Mouse (Mus musculus) MEL (cell line): Measurements from ENCODE around the gene Scn7a. TPM values are rescaled to one million over a fixed set of nuclear protein-coding genes. Genes with fewer than 3 reads are reported as not detected.

Experiments
- DNase-seq: peaks from one replicate; pipeline ENCODE4 v3.0.0; 2011; ENCODE audit warnings: low read depth, low spot score
- H3K27ac ChIP-seq: 2 replicates; pipeline ENCODE4 v1.5.1; 2012; ENCODE audit warnings: low read depth, mild to moderate bottlenecking, control low read depth, low read length, moderate library complexity; ENCODE audit not compliant: control insufficient read depth
- H3K27me3 ChIP-seq, 2 experiments: fragments of 150-350 bp in 1 of 2; sonication (generic) in 1 of 2; 2 replicates each; pipeline ENCODE4 v1.6.1; 2012; ENCODE audit warnings: low read length in 2 of 2, mild to moderate bottlenecking in 2 of 2, improper control_type of control experiment in 1 of 2, moderate library complexity in 1 of 2; ENCODE audit not compliant: insufficient read depth in 2 of 2, control insufficient read depth in 1 of 2
- H3K36me3 ChIP-seq, 2 experiments: 2 replicates each; pipeline ENCODE4 v1.6.1; 2012 to 2014; ENCODE audit warnings: low read length in 2 of 2, improper control_type of control experiment in 1 of 2, inconsistent platforms in 1 of 2, mild to moderate bottlenecking in 1 of 2; ENCODE audit not compliant: insufficient read depth in 2 of 2, control insufficient read depth in 1 of 2
- H3K4me1 ChIP-seq, 2 experiments: fragments of 150-350 bp in 1 of 2; sonication (generic) in 1 of 2; 2 replicates each; pipeline ENCODE4 v1.6.1; 2012; ENCODE audit warnings: low read length in 2 of 2, improper control_type of control experiment in 1 of 2, mild to moderate bottlenecking in 1 of 2; ENCODE audit not compliant: insufficient read depth in 2 of 2, control insufficient read depth in 1 of 2
- H3K4me3 ChIP-seq, 2 experiments: fragments of 150-350 bp in 1 of 2; sonication (generic) in 1 of 2; 2 replicates each; pipeline ENCODE4 v1.5.1; 2012; ENCODE audit warnings: low read depth in 2 of 2, low read length in 2 of 2, mild to moderate bottlenecking in 2 of 2, moderate library complexity in 2 of 2, control low read depth in 1 of 2, improper control_type of control experiment in 1 of 2; ENCODE audit not compliant: control insufficient read depth in 1 of 2, insufficient read depth in 1 of 2
- H3K79me2 ChIP-seq: 2 replicates; pipeline ENCODE4 v1.6.1; 2012; ENCODE audit warnings: mild to moderate bottlenecking, low read length, moderate library complexity; ENCODE audit not compliant: control insufficient read depth, poor library complexity, insufficient read depth
- H3K9ac ChIP-seq: 2 replicates; pipeline ENCODE4 v1.6.1; 2012; ENCODE audit warnings: low read depth, mild to moderate bottlenecking, control low read depth, low read length, moderate library complexity; ENCODE audit not compliant: control insufficient read depth, poor library complexity, severe bottlenecking
- H3K9me3 ChIP-seq: fragments of 150-350 bp; sonication (generic); replicated peaks from 2 replicates; pipeline ENCODE4 v1.6.1; 2012; ENCODE audit warnings: mild to moderate bottlenecking, low read length, improper control_type of control experiment, moderate library complexity; ENCODE audit not compliant: insufficient read depth
- BHLHE40 ChIP-seq: IDR thresholded peaks from 2 replicates; pipeline ENCODE4 v1.6.1; 2012; ENCODE audit warnings: low read depth, mild to moderate bottlenecking, inconsistent platforms, low read length, improper control_type of control experiment, borderline replicate concordance
- CHD1 ChIP-seq: IDR thresholded peaks from 2 replicates; pipeline ENCODE4 v1.6.1; 2012; ENCODE audit warnings: low read depth, mild to moderate bottlenecking, inconsistent platforms, low read length, improper control_type of control experiment
- CTCF ChIP-seq, 3 experiments: IDR thresholded peaks in 2 of 3; conservative IDR thresholded peaks in 1 of 3; 2 replicates each; pipeline ENCODE4 v1.5.1; 2011 to 2012; ENCODE audit warnings: low read length in 3 of 3, low read depth in 2 of 3, mild to moderate bottlenecking in 2 of 3, improper control_type of control experiment in 1 of 3, inconsistent platforms in 1 of 3, mixed read lengths in 1 of 3, moderate library complexity in 1 of 3; ENCODE audit not compliant: control insufficient read depth in 1 of 3, insufficient read depth in 1 of 3, poor library complexity in 1 of 3, severe bottlenecking in 1 of 3
- ELF1 ChIP-seq: IDR thresholded peaks from 2 replicates; pipeline ENCODE4 v1.6.1; 2014; ENCODE audit warnings: low read depth, mild to moderate bottlenecking, inconsistent platforms, low read length, improper control_type of control experiment, moderate library complexity
- EP300 ChIP-seq, 2 experiments: IDR thresholded peaks; 2 replicates each; pipeline ENCODE4 v1.6.1; 2011; ENCODE audit warnings: improper control_type of control experiment in 2 of 2, low read length in 2 of 2, low read depth in 1 of 2, mild to moderate bottlenecking in 1 of 2
- GABPA ChIP-seq: IDR thresholded peaks from 2 replicates; pipeline ENCODE4 v1.6.1; 2012; ENCODE audit warnings: low read depth, mild to moderate bottlenecking, inconsistent platforms, low read length, improper control_type of control experiment, moderate library complexity
- GATA1 ChIP-seq: IDR thresholded peaks from 2 replicates; pipeline ENCODE4 v1.6.1; 2011; ENCODE audit warnings: low read depth, low read length, improper control_type of control experiment
- HCFC1 ChIP-seq: IDR thresholded peaks from 2 replicates; pipeline ENCODE4 v1.6.1; 2012; ENCODE audit warnings: low read depth, mild to moderate bottlenecking, inconsistent platforms, low read length, improper control_type of control experiment, moderate library complexity
- KAT2A ChIP-seq: conservative IDR thresholded peaks from 2 replicates; pipeline ENCODE4 v1.6.1; 2012; ENCODE audit warnings: low read depth, low read length, improper control_type of control experiment, inconsistent platforms
- MEF2A ChIP-seq: IDR thresholded peaks from 2 replicates; pipeline ENCODE4 v1.6.1; 2014; ENCODE audit warnings: low read depth, mild to moderate bottlenecking, inconsistent platforms, low read length, improper control_type of control experiment; ENCODE audit not compliant: poor library complexity, insufficient replicate concordance, severe bottlenecking; ENCODE audit errors: extremely low read depth
- MYC ChIP-seq: IDR thresholded peaks from 2 replicates; pipeline ENCODE4 v1.6.1; 2011; ENCODE audit warnings: low read depth, mild to moderate bottlenecking, low read length, improper control_type of control experiment, moderate library complexity
- NELFE ChIP-seq: IDR thresholded peaks from 2 replicates; pipeline ENCODE4 v1.6.1; 2011; ENCODE audit warnings: low read depth, low read length, improper control_type of control experiment
- NRF1 ChIP-seq: IDR thresholded peaks from 2 replicates; pipeline ENCODE4 v1.6.1; 2014; ENCODE audit warnings: low read depth, mild to moderate bottlenecking, inconsistent platforms, low read length, improper control_type of control experiment, moderate library complexity; ENCODE audit not compliant: poor library complexity, insufficient read depth, severe bottlenecking
- POLR2AphosphoS5 ChIP-seq: IDR thresholded peaks from 2 replicates; pipeline ENCODE4 v1.6.1; 2012; ENCODE audit warnings: low read depth, borderline replicate concordance, mild to moderate bottlenecking, inconsistent platforms, low read length, moderate library complexity, mixed read lengths
- RAD21 ChIP-seq: IDR thresholded peaks from 2 replicates; pipeline ENCODE4 v1.6.1; 2011; ENCODE audit warnings: mild to moderate bottlenecking, low read depth, low read length, improper control_type of control experiment
- RCOR1 ChIP-seq: IDR thresholded peaks from 2 replicates; pipeline ENCODE4 v1.6.1; 2012; ENCODE audit warnings: low read depth, mild to moderate bottlenecking, inconsistent platforms, low read length, improper control_type of control experiment
- SIN3A ChIP-seq: IDR thresholded peaks from 2 replicates; pipeline ENCODE4 v1.6.1; 2012; ENCODE audit warnings: low read length, improper control_type of control experiment, inconsistent platforms
- SMC3 ChIP-seq: IDR thresholded peaks from 2 replicates; pipeline ENCODE4 v1.6.1; 2011; ENCODE audit warnings: low read depth, low read length, improper control_type of control experiment
- TBP ChIP-seq: IDR thresholded peaks from 2 replicates; pipeline ENCODE4 v1.8.0; 2011; ENCODE audit warnings: low read depth, low read length, improper control_type of control experiment
- TCF12 ChIP-seq: IDR thresholded peaks from 2 replicates; pipeline ENCODE4 v1.6.1; 2014; ENCODE audit warnings: low read depth, mild to moderate bottlenecking, inconsistent platforms, low read length, improper control_type of control experiment, moderate library complexity
- USF1 ChIP-seq: IDR thresholded peaks from 2 replicates; pipeline ENCODE4 v1.6.1; 2014; ENCODE audit warnings: low read depth, mild to moderate bottlenecking, inconsistent platforms, low read length, improper control_type of control experiment, moderate library complexity
- USF2 ChIP-seq, 2 experiments: IDR thresholded peaks; 2 replicates each; pipeline ENCODE4 v1.6.1; 2011 to 2012; ENCODE audit warnings: improper control_type of control experiment in 2 of 2, low read length in 2 of 2, borderline replicate concordance in 1 of 2, inconsistent platforms in 1 of 2, low read depth in 1 of 2, mild to moderate bottlenecking in 1 of 2; ENCODE audit not compliant: insufficient read depth in 1 of 2
- ZC3H11A ChIP-seq: IDR thresholded peaks from 2 replicates; pipeline ENCODE4 v1.6.1; 2012; ENCODE audit warnings: low read depth, mild to moderate bottlenecking, inconsistent platforms, low read length, improper control_type of control experiment
- ZKSCAN1 ChIP-seq: IDR thresholded peaks from 2 replicates; pipeline ENCODE4 v1.6.1; 2012; ENCODE audit warnings: low read depth, mild to moderate bottlenecking, inconsistent platforms, low read length, improper control_type of control experiment, moderate library complexity
- ZNF384 ChIP-seq: IDR thresholded peaks from 2 replicates; pipeline ENCODE4 v1.6.1; 2012; ENCODE audit warnings: low read depth, mild to moderate bottlenecking, inconsistent platforms, low read length, improper control_type of control experiment
- polyA plus RNA-seq, 2 experiments: library from polyadenylated mRNA; stranded (reverse) in 1 of 2; unstranded in 1 of 2; fragments of >175 nt in 1 of 2; fragments of >200 nt in 1 of 2; gene quantifications; 2 replicates each; pipeline versions ENCODE4 v1.2.1 to v1.2.4; 2012; ENCODE audit warnings: low replicate concordance in 2 of 2, low read depth in 1 of 2; ENCODE audit not compliant: insufficient read length in 2 of 2, insufficient read depth in 1 of 2, missing spikeins in 1 of 2
- total RNA-seq: library from RNA; depleted of rRNA; stranded (reverse); fragments of 300-350 nt; gene quantifications from 2 replicates; pipeline ENCODE4 v1.2.3, GENCODE M21; 2012

The Scn7a gene
- total and polyA plus RNA-seq, 3 experiments = not detected

- Histone ChIP-seq H3K9me3 (no peaks in the 10 kb centered on the region), H3K4me1 (no peaks in the 10 kb centered on the region), H3K27ac (no peak overlapping the region), H3K4me3 (no peak overlapping the region), H3K9ac (no peak overlapping the region), H3K36me3 (no peaks in the 10 kb centered on the region), H3K27me3 (no peaks in the 10 kb centered on the region), H3K79me2 (no peaks in the 10 kb centered on the region)
- no peak for TF ChIP-seq ZC3H11A
- TF ChIP-seq MYC = no peak
- TF ChIP-seq NELFE = no peak
- TF ChIP-seq TCF12 = no peak
- TF ChIP-seq RCOR1 = no peak
- no peak for DNase-seq
Measured at GRCm38 (mm10) chr2:66726878-66727584, 57.7 kb downstream of the Scn7a start.

GRCm38 (mm10) chr2:66712071-66712470 lies 72.6 kb downstream of the Scn7a start:
- no peaks in the 10 kb centered on the region for H3K27me3 ChIP-seq
- no peak overlapping the region for H3K9ac ChIP-seq
- no peaks in the 10 kb centered on the region for H3K36me3 ChIP-seq
- H3K4me3 ChIP-seq = no peak overlapping the region
- DNase-seq = no peak
- no peak for TF ChIP-seq SIN3A
- TF ChIP-seq HCFC1 = no peak
- no peak for TF ChIP-seq GATA1
- no peak for TF ChIP-seq ELF1
- TF ChIP-seq CTCF (IDR thresholded peaks at IDR 0.05 in 2 of 3, conservative IDR thresholded peaks at IDR 0.05 in 1 of 3; ENCODE audit: control insufficient read depth in 1 of 3, insufficient read depth in 1 of 3, low read depth in 2 of 3, low read length in 3 of 3, poor library complexity in 1 of 3, severe bottlenecking in 1 of 3) = no peak
- TF ChIP-seq NRF1 = no peak
- TF ChIP-seq BHLHE40 = no peak
- TF ChIP-seq USF1 = no peak
- no peak for TF ChIP-seq MYC
- TF ChIP-seq CHD1 = no peak
- H3K9me3 ChIP-seq = no peaks in the 10 kb centered on the region
- no peak overlapping the region for H3K27ac ChIP-seq
- H3K79me2 ChIP-seq = no peaks in the 10 kb centered on the region
- no peaks in the 10 kb centered on the region for H3K4me1 ChIP-seq

- H3K27ac ChIP-seq = no peak overlapping the region
- H3K79me2 ChIP-seq = no peaks in the 10 kb centered on the region
- H3K27me3 ChIP-seq = no peaks in the 10 kb centered on the region
- no peaks in the 10 kb centered on the region for H3K9me3 ChIP-seq
- no peak overlapping the region for H3K9ac ChIP-seq
- no peak for DNase-seq
- H3K4me3 ChIP-seq = no peak overlapping the region
- no peaks in the 10 kb centered on the region for H3K4me1 ChIP-seq
- H3K36me3 ChIP-seq = no peaks in the 10 kb centered on the region
- TF ChIP-seq ZKSCAN1 (no peak), CHD1 (no peak), MEF2A (no peak), GATA1 (no peak), HCFC1 (no peak), POLR2AphosphoS5 (no peak), USF2 (IDR thresholded peaks at IDR 0.05; ENCODE audit: borderline replicate concordance in 1 of 2, insufficient read depth in 1 of 2, low read depth in 1 of 2, low read length in 2 of 2) (no peak), ZNF384 (no peak), ZC3H11A (no peak), SMC3 (no peak), TBP (no peak), RAD21 (no peak), GABPA (no peak), KAT2A (no peak), EP300 (IDR thresholded peaks at IDR 0.05; ENCODE audit: low read depth in 1 of 2, low read length in 2 of 2) (no peak)
Measured at GRCm38 (mm10) chr2:66692300-66692699, 92.4 kb downstream of the Scn7a start.
